Mouse (Mus musculus): ENCODE measurements around the gene Miga1.

Gene Miga1

GRCm38 (mm10) chr3:152339862-152340557 lies at the start of gene Miga1:
TSS of gene Miga1 (minus strand) at chr3:152340407.
- DNase-seq (ENCODE audit: low spot score): peak; percentile 40

- DNase-seq (ENCODE audit: low spot score): no peak
These were observed 43.9 kb upstream of the Miga1 start for GRCm38 (mm10) chr3:152384106-152384505.

GRCm38 (mm10) chr3:152376063-152376462 lies 35.9 kb upstream of the Miga1 start:
- no peak for DNase-seq (ENCODE audit: low spot score)

- DNase-seq (ENCODE audit: low spot score): no peak
These were observed 24.0 kb upstream of the Miga1 start for GRCm38 (mm10) chr3:152364181-152364580.

GRCm38 (mm10) chr3:152359151-152359550 lies 18.9 kb upstream of the Miga1 start:
- no peak for DNase-seq (ENCODE audit: low spot score)

- no peak for DNase-seq (ENCODE audit: low spot score)
These were observed 16.5 kb upstream of the Miga1 start for GRCm38 (mm10) chr3:152356751-152357150.

- peak; percentile 60 for DNase-seq (ENCODE audit: low spot score)
These were observed 15.2 kb upstream of the Miga1 start for GRCm38 (mm10) chr3:152355361-152355760.

GRCm38 (mm10) chr3:152353434-152354177 lies 13.4 kb upstream of the Miga1 start:
- no peak for DNase-seq (ENCODE audit: low spot score)

GRCm38 (mm10) chr3:152352289-152352688 lies 12.1 kb upstream of the Miga1 start:
- no peak for DNase-seq (ENCODE audit: low spot score)

- no peak for DNase-seq (ENCODE audit: low spot score)
These were observed 10.8 kb upstream of the Miga1 start for GRCm38 (mm10) chr3:152350966-152351365.

- no peak for DNase-seq (ENCODE audit: low spot score)
These were observed 10.2 kb upstream of the Miga1 start for GRCm38 (mm10) chr3:152350431-152350830.

- no peak for DNase-seq (ENCODE audit: low spot score)
These were observed 8.0 kb upstream of the Miga1 start for GRCm38 (mm10) chr3:152348011-152348830.

GRCm38 (mm10) chr3:152347227-152347626 lies 7.0 kb upstream of the Miga1 start:
- DNase-seq (ENCODE audit: low spot score): peak; percentile 49

- peak; percentile 34 for DNase-seq (ENCODE audit: low spot score)
These were observed 6.5 kb upstream of the Miga1 start for GRCm38 (mm10) chr3:152346633-152347141.

- DNase-seq (ENCODE audit: low spot score): peak; percentile 85
These were observed 5.8 kb upstream of the Miga1 start, which contains the start of gene Usp33 for GRCm38 (mm10) chr3:152345732-152346632. TSS of gene Usp33 (plus strand) at chr3:152346478.

- DNase-seq (ENCODE audit: low spot score): no peak
These were observed 2.8 kb upstream of the Miga1 start for GRCm38 (mm10) chr3:152342961-152343517.

GRCm38 (mm10) chr3:152336085-152336484 lies 4.1 kb downstream of the Miga1 start:
- DNase-seq (ENCODE audit: low spot score): no peak

- DNase-seq (ENCODE audit: low spot score): no peak
These were observed 6.6 kb downstream of the Miga1 start for GRCm38 (mm10) chr3:152333641-152334040.

- no peak for DNase-seq (ENCODE audit: low spot score)
These were observed 7.5 kb downstream of the Miga1 start for GRCm38 (mm10) chr3:152332545-152333300.

- no peak for DNase-seq (ENCODE audit: low spot score)
These were observed 8.1 kb downstream of the Miga1 start for GRCm38 (mm10) chr3:152332104-152332503.
